Mouse (Mus musculus) spleen, adult 18-20 months (tissue): ENCODE data around the gene Gm28036.

ENCODE experiments used
- DNase-seq, 2 experiments: peaks; one replicate each; pipeline ENCODE4 v3.0.0; 2022; ENCODE audit warnings: mixed read lengths in 2 of 2

Gene Gm28036

DNA sequence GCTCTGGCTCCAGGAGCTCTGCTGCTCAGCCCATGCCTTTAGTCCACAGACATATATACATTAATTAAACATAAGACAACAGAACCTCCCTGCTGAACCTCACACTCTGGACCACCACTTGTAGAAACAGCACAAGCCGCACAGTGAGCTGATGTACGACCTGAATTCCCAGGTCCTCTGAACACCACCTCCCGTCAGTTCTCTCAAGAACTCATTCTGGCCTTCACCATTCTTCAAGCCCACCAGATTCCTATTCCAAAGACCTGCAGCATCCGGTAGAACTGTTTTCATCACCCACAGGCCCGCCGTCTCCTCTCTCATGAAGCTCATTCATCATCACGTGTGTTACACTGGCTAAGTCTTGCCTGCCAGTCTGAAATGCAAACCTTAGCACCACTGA lies 46.5 kb downstream of the Gm28036 start:
- no peak for DNase-seq

DNA sequence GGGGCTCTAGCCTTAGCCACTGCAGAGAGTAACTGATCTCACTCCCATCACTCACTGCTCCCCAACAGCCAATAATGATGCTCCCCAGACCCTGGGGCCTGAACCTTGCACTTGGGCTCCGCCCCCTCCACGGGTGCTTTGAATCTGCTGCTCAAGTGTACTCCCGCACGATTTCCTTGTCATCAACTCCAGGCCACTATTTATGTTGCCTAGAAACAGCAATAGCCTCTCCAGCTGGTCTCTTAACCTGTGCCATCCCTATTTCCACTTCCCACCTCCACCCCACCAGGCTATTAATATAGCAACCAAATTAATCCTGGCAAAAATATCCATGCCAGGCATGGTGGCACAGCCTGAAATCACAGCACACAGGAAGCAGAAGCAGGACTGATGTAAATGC lies 47.2 kb downstream of the Gm28036 start:
- DNase-seq = no peak

DNA sequence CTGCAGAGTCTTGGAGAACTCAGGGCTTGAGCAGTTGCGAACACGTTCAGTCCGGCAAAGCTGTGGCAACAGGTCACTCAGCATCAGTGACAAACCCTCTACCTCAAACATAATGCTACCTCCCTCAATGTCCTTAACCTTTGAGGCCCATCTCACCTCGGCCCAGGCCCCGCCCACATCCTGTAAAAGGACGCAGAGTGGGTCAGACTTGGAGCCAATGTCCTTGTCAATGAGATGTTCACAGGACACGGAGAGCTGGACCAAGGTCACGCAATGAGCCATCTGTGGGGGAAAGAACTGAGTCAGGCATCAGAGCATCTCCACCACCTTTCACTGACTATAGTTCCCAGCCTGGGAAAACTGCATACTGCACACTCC lies 47.7 kb downstream of the Gm28036 start:
- DNase-seq = no peak

DNA sequence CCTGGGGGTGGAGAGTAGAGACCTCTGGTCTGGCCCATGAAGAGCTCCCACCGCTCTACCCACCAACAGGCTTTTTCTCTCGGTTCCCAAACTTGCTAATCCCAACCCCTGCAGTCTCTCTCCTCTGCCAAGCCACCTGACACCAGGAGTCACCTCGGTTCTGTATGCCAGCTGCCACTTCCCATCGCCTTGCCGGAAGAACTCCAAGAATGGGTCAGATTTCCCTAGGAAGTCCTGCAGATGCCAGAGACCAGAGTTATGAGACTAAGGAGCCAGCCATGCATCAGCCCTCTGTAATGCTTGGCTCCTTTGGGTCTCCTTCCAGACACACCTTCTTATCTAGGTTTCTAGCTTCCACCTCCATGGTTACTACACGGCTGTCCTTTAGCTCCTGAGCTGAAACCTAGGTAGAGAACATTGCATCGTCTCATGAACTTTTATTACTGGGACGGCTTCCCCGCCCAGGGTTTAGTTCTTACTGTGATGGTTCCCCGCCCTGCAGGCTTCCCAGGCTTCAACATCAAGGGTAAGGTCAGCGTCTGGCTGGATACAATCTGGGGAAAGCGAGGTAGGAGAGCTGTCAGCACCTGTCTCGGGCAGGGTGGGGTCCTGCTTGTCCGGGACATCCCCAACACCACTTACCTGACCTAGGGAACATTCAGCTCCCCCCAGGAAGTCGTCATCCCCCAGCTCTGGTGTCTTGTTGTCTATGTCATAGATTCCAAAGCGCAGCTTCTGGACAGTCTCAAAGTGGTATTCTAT lies 48.3 kb downstream of the Gm28036 start:
- no peak for DNase-seq

DNA sequence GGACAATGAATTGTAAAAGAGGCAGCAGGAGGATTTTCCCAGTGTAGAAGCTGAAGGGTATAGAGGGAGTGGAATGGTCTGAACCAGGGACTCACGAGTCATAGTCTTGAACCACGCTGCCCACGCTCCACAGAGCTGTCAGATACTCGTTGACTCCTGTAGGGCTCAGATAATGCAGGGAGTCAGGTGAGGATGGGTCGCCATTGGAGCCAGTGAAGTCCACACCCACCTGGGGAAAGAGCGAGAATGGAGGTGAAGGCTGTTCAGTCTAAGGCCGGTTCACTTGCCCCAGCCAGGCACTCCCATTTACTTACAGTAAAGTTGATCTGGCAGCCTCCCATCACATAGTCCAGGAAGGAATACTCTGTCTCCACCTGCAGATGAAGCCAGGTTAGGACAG lies 49.4 kb downstream of the Gm28036 start:
- no peak for DNase-seq

DNA sequence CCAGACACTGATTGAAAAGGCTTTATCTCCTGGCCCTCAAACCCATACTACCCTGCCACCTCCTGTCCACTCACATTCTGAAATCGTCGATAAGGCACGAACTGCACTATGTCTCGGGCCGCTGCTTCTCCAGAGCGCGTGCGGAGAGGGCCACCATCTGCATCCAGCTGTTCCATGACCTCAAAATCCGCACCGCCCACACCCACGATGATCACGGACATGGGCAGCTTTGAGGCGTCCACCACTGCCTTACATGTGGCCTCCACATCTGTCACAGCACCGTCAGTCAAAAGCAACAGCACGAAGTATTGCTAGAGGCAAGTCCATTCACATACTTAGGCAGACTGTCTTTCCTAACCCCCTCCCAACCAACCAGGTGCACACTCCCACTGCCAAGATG lies 53.2 kb downstream of the Gm28036 start:
- DNase-seq = no peak

DNA sequence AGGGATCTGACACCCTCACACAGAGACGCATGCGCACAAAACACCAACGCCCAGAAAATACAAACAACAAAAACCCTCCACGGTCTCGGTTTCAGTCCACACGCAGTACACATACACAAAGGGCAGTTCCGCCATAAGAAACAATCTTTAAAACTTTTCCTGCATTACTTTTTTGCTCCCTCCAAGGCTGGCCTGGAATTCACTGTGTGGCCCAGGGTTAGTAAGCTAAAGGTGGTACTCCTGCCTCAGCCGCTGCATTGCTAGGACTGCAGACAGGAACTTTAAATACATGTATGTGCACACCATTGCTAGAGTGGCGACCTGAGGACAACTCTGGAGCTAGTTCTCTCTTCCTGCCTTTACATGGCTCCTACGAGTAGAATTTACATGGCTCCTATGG lies 55.7 kb downstream of the Gm28036 start:
- DNase-seq = no peak

DNA sequence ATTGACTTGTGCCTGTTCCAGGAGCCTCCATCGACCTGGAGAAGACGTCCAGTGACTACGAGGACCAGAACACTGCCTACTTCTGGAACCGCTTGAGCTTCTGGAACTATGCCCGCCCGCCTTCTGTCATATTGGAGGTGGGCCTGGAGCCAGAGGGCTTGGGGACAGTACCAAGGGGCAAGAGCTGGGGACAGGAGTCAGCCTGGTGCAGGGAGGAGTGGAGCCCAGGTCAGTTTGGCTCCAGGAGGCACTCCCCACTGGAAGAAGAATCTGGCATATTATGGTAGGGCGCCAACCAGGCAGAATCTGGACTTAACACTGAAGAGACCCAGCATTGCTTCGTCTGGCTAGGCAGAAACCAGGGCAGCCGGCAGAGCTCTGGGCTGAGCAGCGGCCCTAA lies 59.0 kb downstream of the Gm28036 start:
- no peak for DNase-seq

DNA sequence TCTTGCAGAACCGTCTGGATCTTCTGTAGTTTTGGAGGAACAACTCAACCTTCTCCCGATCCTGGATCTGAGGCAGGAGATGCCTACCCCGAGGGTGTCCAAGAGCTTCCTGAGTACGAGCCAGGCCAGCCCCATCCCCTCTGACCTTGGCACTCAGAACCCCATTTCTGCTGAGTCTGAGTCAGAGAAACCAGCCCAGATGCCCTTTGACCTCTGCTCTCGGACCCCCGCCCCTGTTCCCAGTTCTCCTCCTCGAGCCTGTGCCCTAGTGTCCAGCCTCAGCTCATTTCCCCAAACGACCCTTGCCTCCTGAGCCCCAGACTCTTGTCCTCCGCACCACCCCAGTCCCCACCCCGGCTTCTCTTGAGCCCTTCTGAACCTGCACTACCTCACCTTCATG lies 60.8 kb downstream of the Gm28036 start:
- no peak for DNase-seq

DNA sequence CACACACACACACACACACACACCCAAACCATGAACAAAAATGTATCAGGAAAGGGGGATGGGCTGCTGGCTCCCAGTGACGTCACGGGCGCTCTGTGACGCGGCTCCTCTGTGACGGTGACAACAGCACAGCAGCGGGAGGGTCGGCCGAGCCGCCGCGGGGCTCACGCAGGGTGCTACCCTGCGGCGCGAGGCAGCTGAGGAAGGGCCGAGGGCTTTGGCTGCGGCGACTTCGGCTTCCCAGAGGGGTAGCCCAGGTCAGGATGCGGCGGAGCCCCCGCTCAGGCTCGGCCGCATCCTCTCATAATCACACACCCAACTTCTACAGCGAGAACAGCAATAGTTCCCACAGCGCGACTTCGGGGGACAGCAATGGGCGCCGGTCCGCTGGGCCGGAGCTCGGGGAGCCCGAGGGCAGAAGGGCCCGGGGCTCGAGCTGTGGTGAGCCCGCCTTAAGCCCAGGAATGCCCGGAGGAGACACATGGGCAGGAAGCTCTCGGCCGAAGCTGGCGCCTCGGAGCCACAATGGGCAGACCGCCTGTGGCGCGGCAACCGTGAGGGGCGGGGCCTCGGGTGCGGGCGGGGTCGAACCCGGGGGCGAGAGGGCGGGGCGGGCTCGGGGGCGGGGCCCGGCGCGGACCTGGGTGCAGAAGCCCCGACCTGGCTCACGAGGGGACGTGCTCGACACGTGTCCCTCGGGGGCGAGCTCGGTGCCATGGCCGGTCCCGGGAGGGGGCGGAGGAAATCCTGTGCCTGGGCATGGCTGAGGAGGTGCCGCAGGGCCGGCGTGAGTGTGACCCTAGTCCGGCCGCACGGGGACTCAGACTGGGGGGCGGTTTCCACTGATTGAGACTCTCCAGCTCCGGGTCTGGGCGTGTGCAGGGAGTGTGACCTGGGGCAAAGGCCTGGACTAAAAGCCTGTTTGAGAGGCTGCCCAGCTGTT lies 61.5 kb downstream of the Gm28036 start, which contains the start of gene Spag4:
Spag4 (plus strand) TSS at position 77 of the 943 bp plus-strand sequence.
- DNase-seq = peak; percentile 60 to 77

DNA sequence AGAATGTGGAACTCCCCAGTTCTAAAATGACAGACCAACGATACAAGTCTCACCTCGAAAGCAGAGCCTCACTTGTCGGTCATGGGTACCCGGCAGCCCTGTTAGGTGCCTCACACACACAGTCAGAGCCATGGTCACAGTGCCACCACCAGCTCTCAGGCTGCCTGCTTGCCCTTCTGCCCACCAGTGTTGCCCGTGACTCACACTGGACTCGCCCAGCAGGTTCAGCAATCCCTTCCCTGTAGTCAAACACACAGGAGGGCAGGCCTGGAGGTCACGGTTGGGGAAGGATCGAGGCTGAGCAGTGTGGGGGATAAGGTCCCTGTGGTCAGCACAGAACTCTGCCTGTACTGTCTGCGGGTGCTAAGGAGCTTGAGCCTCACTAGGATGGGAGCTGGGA lies 74.1 kb downstream of the Gm28036 start, which contains the start of gene Fer1l4:
Fer1l4 (minus strand) TSS at position 132 of the 400 bp plus-strand sequence.
- no peak for DNase-seq

DNA sequence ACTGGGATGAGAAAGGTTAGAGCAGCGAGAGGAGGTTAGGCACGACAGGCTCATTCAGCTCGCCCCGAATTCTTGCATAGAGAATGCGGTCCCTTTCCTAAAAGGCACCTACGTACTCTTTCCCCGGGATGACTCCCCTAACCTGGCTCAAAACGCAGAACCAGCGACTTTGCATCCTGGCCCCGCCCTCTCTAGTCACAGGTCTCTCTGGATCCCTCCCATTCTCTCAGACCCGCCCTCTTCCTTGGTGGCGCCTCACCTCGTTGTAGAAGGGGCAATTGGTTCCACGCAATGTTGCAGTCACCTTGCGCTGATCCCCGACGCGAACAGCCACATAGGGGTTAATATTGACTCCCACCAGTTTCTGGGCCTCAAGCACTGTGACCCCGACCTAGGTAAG lies 79.0 kb downstream of the Gm28036 start:
- DNase-seq = no peak

DNA sequence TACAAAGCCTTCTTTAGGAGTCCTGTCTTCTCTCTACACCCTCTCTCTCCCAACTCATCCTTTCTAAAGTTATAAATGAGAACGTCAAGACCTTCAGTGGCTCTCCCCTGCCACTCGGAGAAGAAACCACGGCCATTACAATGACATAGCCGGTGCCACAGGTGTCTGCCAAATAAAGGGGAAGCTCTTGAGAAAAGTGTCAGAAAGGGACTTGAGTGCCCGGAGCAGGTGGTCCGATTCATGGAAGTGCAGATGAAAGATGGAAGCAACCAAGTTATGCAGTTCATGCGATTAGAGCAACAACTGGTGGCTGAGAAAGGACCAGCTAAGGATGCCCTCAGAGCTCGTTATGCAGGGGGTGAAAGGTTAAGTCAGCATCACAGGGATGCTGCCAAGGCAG lies 84.0 kb downstream of the Gm28036 start:
- no peak for DNase-seq

DNA sequence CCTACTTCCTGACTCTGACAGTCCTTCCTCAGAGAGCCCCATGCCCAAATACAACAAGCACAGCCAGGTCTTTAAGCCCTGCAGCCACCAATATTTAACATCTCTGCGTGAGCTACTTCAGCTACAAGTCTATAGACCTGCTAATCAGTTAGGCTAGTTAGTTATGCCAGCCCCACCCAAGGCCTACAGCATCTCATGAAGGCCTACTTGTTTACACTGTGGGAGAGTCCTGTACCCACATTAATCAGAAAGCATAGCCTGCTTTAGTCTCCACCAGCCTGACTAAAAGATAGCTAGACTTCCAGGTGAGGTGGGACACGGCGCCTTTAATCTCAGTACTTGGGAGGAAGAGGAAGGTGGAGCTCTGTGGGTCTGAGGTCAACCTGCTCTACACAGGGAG lies 87.5 kb downstream of the Gm28036 start:
- DNase-seq = no peak

DNA sequence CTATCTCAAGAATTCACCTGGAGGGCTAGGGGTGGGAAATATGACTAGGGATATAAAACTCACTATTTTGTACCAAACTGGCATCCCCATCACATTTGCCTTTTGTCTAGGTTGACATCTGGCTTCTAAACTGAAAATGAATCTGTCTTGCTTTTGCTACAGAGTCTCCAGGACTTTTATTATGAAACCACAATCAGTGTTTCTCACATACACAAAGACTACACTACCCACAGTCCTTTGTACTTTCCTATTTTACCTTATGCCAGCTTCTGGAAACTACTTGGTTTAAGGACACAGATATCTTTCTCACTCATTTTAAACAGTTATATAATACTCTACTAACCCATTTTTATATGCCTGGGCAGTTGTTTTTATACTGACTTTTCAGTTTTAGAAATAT lies 101.4 kb downstream of the Gm28036 start:
- no peak for DNase-seq
